Mouse (Mus musculus): ENCODE data around the gene Gm49601. TPM values are rescaled to one million over a fixed set of nuclear protein-coding genes. Genes with fewer than 3 reads are reported as not detected.

The Gm49601 gene
- polyA plus RNA-seq, 1 experiment from 2014 or later: 6.9 TPM

DNA sequence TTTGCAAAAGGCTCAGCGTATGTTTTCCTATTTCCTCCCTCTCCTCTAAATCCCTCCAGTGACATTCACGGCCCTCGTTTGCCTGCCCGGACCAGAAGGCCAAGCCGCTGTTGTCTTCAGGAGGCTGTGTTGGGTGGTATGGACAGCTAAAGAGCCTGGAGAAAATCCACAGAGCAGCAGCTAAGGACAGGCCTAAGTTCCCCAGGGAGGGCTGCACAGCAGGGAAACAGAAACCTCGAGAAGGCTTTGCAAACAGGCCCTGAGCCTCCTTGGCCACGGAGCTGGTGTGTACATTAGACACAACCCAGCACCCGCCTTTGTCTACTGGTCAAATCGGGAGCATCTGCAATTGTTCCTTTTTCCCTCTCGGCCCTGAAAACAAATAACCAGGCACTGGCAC, 40.6 kb downstream of the Gm49601 start:
- Histone ChIP-seq H3K4me2 (peak overlapping the region; percentile 88), H3K36me3 (no peaks in the 10 kb centered on the region), H3K4me3 (peak overlapping the region; percentile 51), H3K9ac (no peak overlapping the region), H3K27ac (no peak overlapping the region), H3K27me3 (peaks cover 100% of the 10 kb centered on the region), H3K4me1 (peaks cover 62% of the 10 kb centered on the region), H3K9me3 (no peaks in the 10 kb centered on the region)
- ATAC-seq (ENCODE audit: insufficient number of reproducible peaks, low FRiP score, low TSS enrichment, low read depth): no peak
- 27% methylated on average over 10 of the region's 10 CpGs for WGBS

DNA sequence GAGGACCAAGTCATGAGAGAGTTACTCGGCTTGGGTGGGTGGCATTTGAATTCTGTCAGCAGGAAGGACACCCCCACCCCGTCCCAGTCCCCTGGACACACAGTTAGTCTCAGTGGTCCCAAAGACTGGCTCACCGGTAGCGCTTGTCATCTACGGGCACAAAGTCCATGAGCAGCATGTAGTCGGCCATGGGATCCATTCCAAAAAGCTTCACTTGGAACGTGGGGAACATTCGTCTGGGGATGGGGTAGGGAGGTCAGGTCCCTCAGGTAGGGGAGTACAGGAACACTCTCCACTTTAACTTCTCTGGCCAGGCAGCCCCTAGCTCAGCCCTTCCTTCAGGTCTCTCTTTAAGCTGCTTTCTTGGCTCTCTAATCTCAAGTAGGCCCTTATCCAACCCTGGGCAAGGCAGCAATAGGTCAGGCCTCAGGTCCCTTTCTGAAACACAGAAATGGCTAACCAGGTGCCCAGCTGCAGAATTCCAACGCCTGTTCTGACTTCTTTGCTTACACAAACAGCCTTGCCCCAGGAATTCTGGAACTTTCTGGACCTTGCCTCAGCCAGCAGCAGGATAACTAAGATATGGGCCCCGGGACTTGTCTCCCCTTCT, 41.2 kb downstream of the Gm49601 start:
- WGBS: 43% methylated on average over 10 of the region's 10 CpGs
- H3K27me3 ChIP-seq: peaks cover 100% of the 10 kb centered on the region
- H3K27ac ChIP-seq: no peak overlapping the region
- ATAC-seq (ENCODE audit: insufficient number of reproducible peaks, low FRiP score, low TSS enrichment, low read depth): no peak
- H3K4me1 ChIP-seq: peaks cover 56% of the 10 kb centered on the region
- H3K4me2 ChIP-seq: peak overlapping the region; percentile 88
- H3K9ac ChIP-seq: no peak overlapping the region
- peak overlapping the region; percentile 51 for H3K4me3 ChIP-seq
- H3K36me3 ChIP-seq: no peaks in the 10 kb centered on the region
- no peaks in the 10 kb centered on the region for H3K9me3 ChIP-seq

DNA sequence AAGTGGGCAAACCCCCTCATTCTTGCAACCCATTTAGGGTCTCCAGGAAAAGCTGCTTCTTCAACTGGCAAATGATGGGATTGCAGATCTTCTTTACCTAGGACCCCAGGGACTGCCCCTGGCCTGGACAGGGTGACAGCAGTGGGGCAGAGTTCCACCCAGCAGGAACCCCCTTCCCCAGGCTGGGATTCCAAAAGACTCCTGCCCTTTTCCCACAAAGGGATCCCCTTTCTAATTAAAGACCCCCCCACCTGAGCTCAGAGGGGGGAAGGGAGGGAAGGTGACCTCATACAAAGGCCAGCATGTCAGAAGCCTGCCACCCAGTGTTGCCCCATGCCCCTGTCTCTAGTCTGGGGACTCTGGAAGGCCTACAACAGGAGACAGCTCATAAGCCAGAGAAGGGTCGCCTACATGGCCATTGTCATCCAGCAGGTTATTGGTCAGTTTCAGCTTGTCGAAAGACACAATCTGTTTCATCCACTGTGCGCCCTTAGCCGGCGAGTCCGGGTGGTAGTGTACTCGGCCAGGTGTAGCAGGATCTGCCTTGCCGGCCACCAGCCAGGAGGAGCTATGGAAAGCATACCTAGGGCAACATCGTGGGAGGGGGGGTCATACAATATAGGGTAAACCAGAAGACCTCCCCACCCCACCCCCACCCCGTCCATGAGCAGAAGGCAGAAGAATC, 42.4 kb downstream of the Gm49601 start:
- WGBS: 48% methylated on average over 10 of the region's 10 CpGs
- H3K9ac ChIP-seq: no peak overlapping the region
- peak overlapping the region; percentile 51; the same call in 1 of the 2 replicates for H3K4me3 ChIP-seq
- no peak overlapping the region for H3K27ac ChIP-seq
- H3K4me2 ChIP-seq: no peak overlapping the region
- peaks cover 97% of the 10 kb centered on the region for H3K27me3 ChIP-seq
- H3K36me3 ChIP-seq: no peaks in the 10 kb centered on the region
- no peak for ATAC-seq (ENCODE audit: insufficient number of reproducible peaks, low FRiP score, low TSS enrichment, low read depth)
- no peaks in the 10 kb centered on the region for H3K9me3 ChIP-seq
- H3K4me1 ChIP-seq: peaks cover 51% of the 10 kb centered on the region

DNA sequence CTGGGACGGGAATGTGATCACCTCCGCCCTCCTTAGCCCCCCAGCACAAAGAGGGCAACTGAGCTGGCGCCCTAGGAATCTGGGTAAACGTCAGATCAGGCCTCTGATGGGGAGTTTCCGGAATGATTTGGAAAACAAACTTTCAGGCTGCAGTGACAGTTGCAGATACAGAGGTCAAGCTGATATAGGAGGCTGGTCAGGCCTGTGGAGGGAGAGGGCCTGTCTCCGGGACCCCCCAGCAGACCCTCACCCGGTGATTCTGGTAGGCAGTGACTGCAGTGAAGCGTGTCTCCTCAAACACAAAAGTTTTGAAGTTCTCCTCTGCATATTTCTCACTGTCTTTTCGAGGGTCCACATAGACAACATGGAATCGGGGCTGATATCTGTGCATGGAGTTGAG, 43.1 kb downstream of the Gm49601 start:
- Histone ChIP-seq H3K9me3 (no peaks in the 10 kb centered on the region), H3K9ac (no peak overlapping the region), H3K27ac (no peak overlapping the region), H3K36me3 (no peaks in the 10 kb centered on the region), H3K4me2 (no peak overlapping the region), H3K27me3 (peaks cover 96% of the 10 kb centered on the region), H3K4me1 (peaks cover 48% of the 10 kb centered on the region), H3K4me3 (peak overlapping the region; percentile 40; the same call in 1 of the 2 replicates)
- WGBS: 51% methylated on average over 10 of the region's 10 CpGs
- ATAC-seq (ENCODE audit: insufficient number of reproducible peaks, low FRiP score, low TSS enrichment, low read depth): no peak

DNA sequence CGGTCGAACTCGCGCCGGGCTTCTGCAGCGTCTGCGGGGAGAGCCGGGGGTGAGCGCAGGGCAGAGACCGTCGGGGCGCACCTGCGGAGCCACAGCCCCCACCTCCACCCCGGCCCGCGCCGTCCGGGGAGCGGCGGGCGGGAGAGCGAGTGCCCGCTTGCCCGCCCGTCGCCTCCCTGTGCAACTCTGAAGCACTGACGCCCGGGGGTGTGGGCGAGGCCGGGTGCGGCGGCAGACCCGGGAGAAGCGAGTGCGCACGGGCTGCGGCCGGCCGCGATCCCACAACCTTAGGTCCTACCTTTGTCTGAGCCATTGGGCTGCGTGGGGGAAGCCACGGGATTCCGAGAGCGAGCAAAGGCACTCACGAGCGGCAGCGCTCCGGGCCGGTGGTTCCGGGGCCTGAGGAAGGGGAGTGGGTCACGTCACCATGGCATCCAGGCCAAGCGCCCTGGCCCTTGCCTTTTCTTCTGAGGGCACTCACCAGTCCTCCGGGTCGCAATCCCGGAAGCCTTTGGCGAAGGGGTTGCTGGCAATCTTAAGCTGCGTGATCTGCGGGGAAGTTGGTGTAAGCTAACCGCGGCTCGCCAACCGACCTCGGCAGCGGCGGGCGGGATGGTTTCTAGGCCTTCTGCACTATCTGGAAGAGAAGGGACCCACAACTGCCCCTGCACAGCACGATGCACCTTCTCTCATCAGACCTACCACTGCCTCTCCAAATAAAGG, 43.6 kb downstream of the Gm49601 start:
- Histone ChIP-seq H3K27me3 (peaks cover 93% of the 10 kb centered on the region), H3K9me3 (no peaks in the 10 kb centered on the region), H3K9ac (no peak overlapping the region), H3K4me3 (peak overlapping the region; percentile 40), H3K36me3 (no peaks in the 10 kb centered on the region), H3K4me1 (peaks cover 48% of the 10 kb centered on the region), H3K4me2 (peak overlapping the region; percentile 67), H3K27ac (no peak overlapping the region)
- ATAC-seq (ENCODE audit: insufficient number of reproducible peaks, low FRiP score, low TSS enrichment, low read depth): no peak
- WGBS: 4% methylated on average over 51 of the region's 67 CpGs

DNA sequence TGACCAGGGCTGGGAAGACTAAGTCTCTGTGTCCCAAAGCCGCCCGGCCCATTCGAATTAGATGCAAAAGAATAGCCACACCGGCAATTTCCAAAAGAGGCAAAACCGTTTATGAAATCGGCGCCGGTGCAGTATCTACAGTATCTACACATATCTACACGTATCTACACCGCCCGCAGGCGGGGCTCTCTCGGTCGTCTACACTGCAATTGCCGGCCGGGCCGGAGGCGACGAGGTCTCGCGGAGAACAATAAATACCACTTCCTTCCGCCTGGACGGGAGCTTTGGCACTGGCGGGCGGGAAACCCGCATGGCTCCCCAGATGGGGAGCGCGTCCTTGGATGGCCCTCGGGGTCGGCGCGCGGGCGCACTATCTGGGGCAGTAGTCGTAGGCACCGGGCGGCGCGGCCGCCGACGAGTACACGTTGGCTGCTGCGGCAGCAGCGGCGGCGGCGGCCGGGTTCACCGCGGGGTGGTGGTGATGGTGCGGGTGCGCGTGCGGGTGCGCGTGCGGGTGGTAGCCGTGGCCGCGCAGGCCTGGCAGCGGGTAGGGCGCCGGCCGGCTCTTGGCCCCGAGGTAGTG, 44.5 kb downstream of the Gm49601 start:
- H3K9ac ChIP-seq: no peak overlapping the region
- no peaks in the 10 kb centered on the region for H3K9me3 ChIP-seq
- no peak for ATAC-seq (ENCODE audit: insufficient number of reproducible peaks, low FRiP score, low TSS enrichment, low read depth)
- peak overlapping the region; percentile 67 for H3K4me2 ChIP-seq
- peak overlapping the region; percentile 40 for H3K4me3 ChIP-seq
- 4% methylated on average over 66 of the region's 66 CpGs for WGBS
- no peaks in the 10 kb centered on the region for H3K36me3 ChIP-seq
- no peak overlapping the region for H3K27ac ChIP-seq
- peaks cover 46% of the 10 kb centered on the region for H3K4me1 ChIP-seq
- peaks cover 87% of the 10 kb centered on the region for H3K27me3 ChIP-seq

DNA sequence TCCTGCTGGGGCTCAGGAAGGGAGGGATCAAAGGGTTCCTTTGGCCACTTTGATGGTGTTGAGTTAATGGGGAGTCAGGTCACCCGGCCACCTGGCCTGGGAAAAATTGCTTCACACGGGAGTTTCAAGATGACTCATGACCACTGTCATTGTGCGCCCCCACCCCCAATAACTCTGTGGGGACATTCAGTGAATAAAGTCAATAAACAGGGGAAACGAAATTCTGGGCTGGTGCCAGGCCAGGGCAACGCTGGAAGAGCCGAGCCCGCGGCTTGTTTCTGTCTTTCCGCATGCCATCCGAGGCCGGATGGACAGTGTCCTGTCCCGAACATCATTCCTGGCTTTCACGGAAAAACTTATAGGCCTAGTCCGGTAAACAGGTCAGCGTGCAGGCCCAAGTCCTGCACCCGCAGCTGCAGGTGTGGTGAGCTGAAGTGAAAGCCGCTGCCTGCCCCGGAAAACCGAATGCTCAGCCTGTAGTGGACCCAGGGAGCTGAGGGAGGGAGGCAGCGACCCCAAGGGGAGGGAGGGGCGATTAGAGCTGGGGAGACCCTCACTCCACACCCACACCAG, 45.1 kb downstream of the Gm49601 start:
- no peak overlapping the region for H3K9ac ChIP-seq
- no peak for ATAC-seq (ENCODE audit: insufficient number of reproducible peaks, low FRiP score, low TSS enrichment, low read depth)
- H3K4me3 ChIP-seq: peak overlapping the region; percentile 40
- 23% methylated on average over 21 of the region's 21 CpGs for WGBS
- H3K4me2 ChIP-seq: peak overlapping the region; percentile 67
- H3K27me3 ChIP-seq: peaks cover 83% of the 10 kb centered on the region
- no peak overlapping the region for H3K27ac ChIP-seq
- H3K4me1 ChIP-seq: peaks cover 40% of the 10 kb centered on the region
- H3K36me3 ChIP-seq: no peaks in the 10 kb centered on the region
- H3K9me3 ChIP-seq: no peaks in the 10 kb centered on the region

DNA sequence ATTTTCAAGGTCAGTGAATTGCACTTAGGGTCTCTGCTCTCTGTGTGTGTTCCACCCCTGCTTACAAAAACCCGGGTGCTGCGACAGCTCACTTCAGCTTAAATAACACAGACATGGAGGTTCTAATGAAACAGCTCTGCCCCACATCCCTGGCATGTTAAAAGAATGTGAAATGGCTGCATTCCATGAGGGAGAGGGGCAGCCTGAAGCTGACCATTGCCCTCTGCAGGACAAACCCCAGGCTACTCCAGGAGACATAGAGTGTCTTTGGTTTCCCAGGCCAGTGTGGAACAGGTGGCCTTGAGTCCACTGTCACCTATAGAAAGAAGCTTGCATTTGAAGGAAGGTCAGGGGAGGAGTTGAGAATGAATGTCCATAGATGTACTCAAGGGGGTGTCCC, 45.8 kb downstream of the Gm49601 start:
- Histone ChIP-seq H3K27ac (no peak overlapping the region), H3K4me2 (no peak overlapping the region), H3K27me3 (peaks cover 76% of the 10 kb centered on the region), H3K9me3 (no peaks in the 10 kb centered on the region), H3K4me3 (no peak overlapping the region), H3K36me3 (no peaks in the 10 kb centered on the region), H3K4me1 (peaks cover 34% of the 10 kb centered on the region), H3K9ac (no peak overlapping the region)
- 28% methylated on average over 2 of the region's 2 CpGs for WGBS
- no peak for ATAC-seq (ENCODE audit: insufficient number of reproducible peaks, low FRiP score, low TSS enrichment, low read depth)

DNA sequence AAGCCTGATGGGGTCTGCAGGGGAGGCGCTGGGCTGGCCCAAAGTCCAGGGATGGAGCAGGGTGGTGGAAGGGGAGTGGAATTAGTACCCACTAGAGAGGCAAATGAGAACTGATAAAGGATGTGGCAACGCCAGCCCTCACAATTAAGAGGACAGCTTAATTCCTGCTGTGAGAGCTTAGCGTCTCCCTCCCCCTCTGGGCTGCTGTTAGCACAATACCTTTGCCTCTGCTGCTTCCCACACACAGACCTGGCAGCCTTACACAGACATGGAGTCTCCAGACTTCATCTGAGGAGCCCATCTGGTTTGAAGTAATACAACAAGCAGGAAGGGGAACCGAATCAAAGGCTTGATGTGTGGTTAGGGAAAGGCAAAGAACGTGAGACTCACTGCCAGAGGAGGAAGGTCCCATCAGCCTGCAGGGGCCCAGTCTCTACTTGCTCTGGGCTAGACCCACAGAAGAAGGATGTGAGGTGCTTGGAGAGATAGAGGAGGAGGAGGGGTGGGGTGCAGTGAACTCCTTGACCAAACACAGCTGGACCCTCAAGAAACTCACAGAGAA, 48.5 kb downstream of the Gm49601 start:
- no peak for ATAC-seq (ENCODE audit: insufficient number of reproducible peaks, low FRiP score, low TSS enrichment, low read depth)
- Histone ChIP-seq H3K9ac (no peak overlapping the region), H3K4me1 (peaks cover 35% of the 10 kb centered on the region), H3K9me3 (no peaks in the 10 kb centered on the region), H3K36me3 (no peaks in the 10 kb centered on the region), H3K27ac (no peak overlapping the region), H3K27me3 (peaks cover 49% of the 10 kb centered on the region), H3K4me3 (no peak overlapping the region), H3K4me2 (no peak overlapping the region)
- WGBS: 21% methylated on average over 5 of the region's 5 CpGs

DNA sequence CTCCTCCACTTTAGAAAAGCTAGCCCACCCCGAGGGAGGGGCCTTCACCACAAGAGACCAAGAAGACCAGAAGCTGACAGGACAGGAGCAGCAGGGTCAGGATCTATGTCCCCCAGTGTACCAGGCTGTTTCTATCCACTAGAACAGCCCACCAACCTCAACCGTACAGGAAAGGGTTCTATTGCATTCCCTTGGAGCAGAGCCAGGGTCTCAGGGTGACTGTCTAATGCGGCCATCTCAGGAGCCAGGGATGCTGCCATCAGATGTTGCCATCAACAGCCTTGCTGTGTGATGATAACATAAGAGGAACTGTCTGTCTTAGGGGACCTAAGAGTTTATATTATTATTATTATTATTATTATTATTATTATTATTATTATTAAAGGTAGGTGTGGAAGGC, 49.2 kb downstream of the Gm49601 start:
- Histone ChIP-seq H3K4me1 (peaks cover 28% of the 10 kb centered on the region), H3K27me3 (peaks cover 42% of the 10 kb centered on the region), H3K9me3 (no peaks in the 10 kb centered on the region), H3K36me3 (no peaks in the 10 kb centered on the region), H3K4me2 (no peak overlapping the region), H3K27ac (no peak overlapping the region), H3K9ac (no peak overlapping the region), H3K4me3 (no peak overlapping the region)
- WGBS: 35% methylated on average over 3 of the region's 3 CpGs
- ATAC-seq (ENCODE audit: insufficient number of reproducible peaks, low FRiP score, low TSS enrichment, low read depth): no peak

DNA sequence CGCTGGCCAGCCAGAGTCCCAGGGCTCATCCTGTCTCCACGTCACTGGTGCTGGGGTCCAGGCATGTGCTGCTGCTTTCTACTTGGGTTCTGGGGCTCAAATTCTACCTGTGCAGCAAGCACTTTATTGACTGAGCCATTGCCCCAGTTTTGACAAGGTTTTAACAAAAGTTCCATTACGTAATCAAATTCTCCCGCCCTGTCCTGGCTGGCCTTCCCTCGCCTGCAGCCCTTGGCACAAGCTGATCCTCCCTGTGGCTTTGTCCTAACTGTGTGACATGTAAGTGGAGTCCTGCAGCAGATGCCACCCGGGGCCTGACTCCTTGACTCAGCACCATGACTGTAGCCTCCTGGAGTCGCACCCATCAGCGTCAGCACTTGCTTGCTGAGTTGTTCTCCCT, 52.0 kb downstream of the Gm49601 start:
- Histone ChIP-seq H3K4me2 (no peak overlapping the region), H3K27ac (no peak overlapping the region), H3K9me3 (no peaks in the 10 kb centered on the region), H3K9ac (no peak overlapping the region), H3K27me3 (peaks cover 14% of the 10 kb centered on the region; the same call in 1 of the 2 replicates), H3K4me1 (peaks cover 15% of the 10 kb centered on the region; the same call in 1 of the 2 replicates), H3K36me3 (no peaks in the 10 kb centered on the region), H3K4me3 (no peak overlapping the region)
- WGBS: 64% methylated on average over 8 of the region's 8 CpGs
- no peak for ATAC-seq (ENCODE audit: insufficient number of reproducible peaks, low FRiP score, low TSS enrichment, low read depth)
